Mouse (Mus musculus) heart, postnatal 36 days (tissue): ENCODE measurements around the gene Ecsit. TPM values are rescaled to one million over a fixed set of nuclear protein-coding genes. Genes with fewer than 3 reads are reported as not detected.

Experiments used
- DNase-seq, 2 experiments: peaks; one replicate each; pipeline ENCODE4 v3.0.0; 2021 to 2022
- intact Hi-C: fragments of 180-260 bp; cut with DNase I; formaldehyde crosslinking; loops from one replicate; pipeline ENCODE4 v1.15.1; 2025
- total RNA-seq, 2 experiments: library from RNA; stranded (reverse); gene quantifications; 2 replicates each; pipeline ENCODE4 v1.2.3; 2021

Ecsit gene
- total RNA-seq, 2 experiments from 2014 or later, result 103 to 106 TPM

- intact Hi-C loops, result loop anchor here (5.0 kb wide), 1 partner anchor 79 kb away; no protein-coding TSS in a partner anchor
- DNase-seq, result no peak
Observed at GRCm38 (mm10) chr9:22056303-22056910, 28.8 kb downstream of the Ecsit start.

- intact Hi-C loops, result loop anchor here (5.0 kb wide), 1 partner anchor 78 kb away; no protein-coding TSS in a partner anchor
- DNase-seq, result no peak
Observed at GRCm38 (mm10) chr9:22055713-22056112, 29.5 kb downstream of the Ecsit start.

- intact Hi-C loops, result loop anchor here (5.0 kb wide), 1 partner anchor 77 kb away; no protein-coding TSS in a partner anchor
- DNase-seq, result peak; percentile 35 to 36
Observed at GRCm38 (mm10) chr9:22054411-22055076, 30.7 kb downstream of the Ecsit start.

GRCm38 (mm10) chr9:22053657-22054056 lies 31.6 kb downstream of the Ecsit start:
- intact Hi-C loops, result no loop called here
- no peak for DNase-seq

- DNase-seq, result no peak
- intact Hi-C loops, result no loop called here
Observed at GRCm38 (mm10) chr9:22051958-22052254, 33.3 kb downstream of the Ecsit start, which contains the start of gene Elavl3. Gene Elavl3 (minus strand): TSS chr9:22052023.

- DNase-seq, result no peak
- intact Hi-C loops, result no loop called here
Observed at GRCm38 (mm10) chr9:22051161-22051957, 33.9 kb downstream of the Ecsit start.

GRCm38 (mm10) chr9:22050351-22050889 lies 34.8 kb downstream of the Ecsit start:
- intact Hi-C loops, result no loop called here
- peak; percentile 23 to 29 for DNase-seq

GRCm38 (mm10) chr9:22049721-22050270 lies 35.4 kb downstream of the Ecsit start:
- intact Hi-C loops, result no loop called here
- no peak for DNase-seq

GRCm38 (mm10) chr9:22049315-22049714 lies 35.9 kb downstream of the Ecsit start:
- no peak for DNase-seq
- intact Hi-C loops, result no loop called here

GRCm38 (mm10) chr9:22047329-22047728 lies 37.9 kb downstream of the Ecsit start:
- intact Hi-C loops, result no loop called here
- DNase-seq, result no peak

- intact Hi-C loops, result no loop called here
Observed at GRCm38 (mm10) chr9:22041832-22042231, 43.4 kb downstream of the Ecsit start.

GRCm38 (mm10) chr9:22037826-22038225 lies 47.4 kb downstream of the Ecsit start:
- intact Hi-C loops, result no loop called here
- no peak for DNase-seq

More at GRCm38 (mm10) chr9:22041832-22042231, 43.4 kb downstream of the Ecsit start:
- no peak for DNase-seq

GRCm38 (mm10) chr9:22035300-22036044 lies 49.8 kb downstream of the Ecsit start:
- no peak for DNase-seq
- intact Hi-C loops, result no loop called here

- no peak for DNase-seq
- intact Hi-C loops, result no loop called here
Observed at GRCm38 (mm10) chr9:22030386-22030785, 54.9 kb downstream of the Ecsit start.

- DNase-seq, result no peak
- intact Hi-C loops, result no loop called here
Observed at GRCm38 (mm10) chr9:22028467-22028866, 56.8 kb downstream of the Ecsit start.

GRCm38 (mm10) chr9:22024592-22024991 lies 60.6 kb downstream of the Ecsit start:
- DNase-seq, result no peak
- intact Hi-C loops, result no loop called here
